Mouse (Mus musculus): ENCODE results near the gene Tomm40l. TPM values are rescaled to one million over a fixed set of nuclear protein-coding genes. Genes with fewer than 3 reads are reported as not detected.

The Tomm40l gene
- total RNA-seq, 4 experiments from 2014 or later: 94.3 to 111 (median 97.4) TPM

DNA sequence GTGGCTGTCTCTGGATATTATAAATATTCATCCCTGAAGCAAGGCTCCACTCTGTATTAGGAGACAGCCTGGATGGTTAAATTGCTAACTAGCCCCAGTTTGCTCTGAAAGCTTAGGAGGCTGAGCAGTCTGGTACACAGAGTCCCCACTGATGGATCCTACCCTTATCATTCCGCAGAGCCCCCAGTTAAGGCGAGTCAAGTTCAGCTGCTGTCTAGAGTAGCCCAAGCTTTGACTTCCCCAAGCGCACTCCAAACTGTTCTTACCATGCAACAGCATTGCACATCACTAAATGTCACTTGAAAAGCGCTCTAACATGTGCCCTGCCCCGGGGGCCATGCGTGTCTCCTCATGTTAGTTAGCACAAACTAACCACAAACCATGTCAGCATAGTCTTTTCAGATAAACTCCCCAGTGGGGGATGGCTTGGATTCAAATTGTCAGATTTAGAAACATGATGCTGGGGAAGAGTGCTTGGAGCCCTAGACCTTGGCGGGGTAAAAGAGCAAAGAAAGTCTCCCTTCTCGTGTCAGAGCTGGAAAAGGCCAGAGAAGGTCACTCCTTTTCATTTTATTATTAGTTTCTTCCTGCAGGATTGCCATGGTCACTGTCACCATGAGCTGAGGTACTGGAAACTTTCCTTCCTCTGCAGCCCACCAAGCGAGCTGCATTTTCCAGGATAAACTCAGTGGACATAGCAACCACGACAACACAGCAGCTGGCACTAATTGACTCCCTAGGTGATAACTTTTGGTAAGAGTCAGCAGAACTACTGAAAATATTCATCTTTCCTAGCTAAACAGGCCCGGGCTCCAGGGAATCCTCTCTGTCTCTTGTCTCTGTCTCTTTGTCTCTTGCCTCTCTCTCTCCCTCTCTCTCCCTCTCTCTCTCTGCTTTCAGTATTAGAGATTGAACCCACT lies 28.1 kb downstream of the Tomm40l start:
- no peak for DNase-seq (ENCODE audit: low spot score)

DNA sequence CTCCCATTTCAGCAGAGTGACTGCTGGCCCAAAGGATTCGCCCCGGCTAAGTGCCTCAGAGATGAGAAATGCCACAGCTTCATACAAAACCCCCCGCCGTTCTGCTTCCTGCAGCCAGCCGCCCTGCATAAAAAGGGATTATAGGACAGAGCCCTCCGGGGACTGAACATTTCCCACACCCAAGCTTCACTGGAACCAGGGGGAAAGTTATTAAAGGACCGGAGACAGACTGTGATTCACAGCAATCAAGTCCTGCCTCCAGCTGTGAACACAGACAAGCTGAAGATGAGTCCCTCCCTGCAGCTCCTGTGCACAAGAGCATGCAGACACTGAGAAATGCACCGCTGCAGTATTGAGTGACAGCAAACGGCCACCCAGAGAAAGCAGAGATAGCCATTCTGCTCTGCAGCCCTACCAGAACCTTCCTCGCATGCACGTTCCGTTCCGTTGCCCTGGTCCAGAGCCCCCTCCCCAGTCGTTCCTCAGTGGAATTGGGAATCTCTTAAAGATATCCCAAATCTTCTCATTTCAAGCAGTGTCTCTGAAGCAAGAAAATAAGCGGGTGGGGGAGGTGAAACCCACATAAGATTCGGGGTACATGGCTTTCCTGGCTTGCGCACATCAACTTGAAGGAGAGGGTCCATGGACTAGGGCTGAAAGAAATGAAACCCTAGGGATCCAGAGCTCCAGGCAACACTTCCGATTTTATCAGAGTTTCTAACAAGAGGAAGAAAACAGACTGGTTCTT lies 29.0 kb downstream of the Tomm40l start:
- no peak for DNase-seq (ENCODE audit: low spot score)

DNA sequence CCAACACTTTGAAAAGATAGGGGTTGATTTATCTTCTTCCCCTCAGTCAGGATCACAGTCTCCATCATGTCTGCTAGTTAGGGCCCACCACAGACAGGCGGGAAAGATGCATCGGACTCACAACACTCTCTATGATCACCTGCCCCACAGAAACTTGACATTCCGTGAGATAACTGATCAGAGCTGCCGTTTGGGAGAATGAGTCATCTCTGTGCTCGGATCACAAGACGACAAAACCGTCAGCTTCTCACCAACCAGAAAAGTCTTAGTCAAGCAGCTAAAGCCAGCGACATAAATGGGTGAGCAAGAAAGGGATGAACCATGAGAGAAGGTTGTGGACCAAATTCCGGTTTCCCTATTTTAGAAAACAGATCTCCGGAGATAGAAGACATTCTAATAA lies 30.0 kb downstream of the Tomm40l start:
- no peak for DNase-seq (ENCODE audit: low spot score)

DNA sequence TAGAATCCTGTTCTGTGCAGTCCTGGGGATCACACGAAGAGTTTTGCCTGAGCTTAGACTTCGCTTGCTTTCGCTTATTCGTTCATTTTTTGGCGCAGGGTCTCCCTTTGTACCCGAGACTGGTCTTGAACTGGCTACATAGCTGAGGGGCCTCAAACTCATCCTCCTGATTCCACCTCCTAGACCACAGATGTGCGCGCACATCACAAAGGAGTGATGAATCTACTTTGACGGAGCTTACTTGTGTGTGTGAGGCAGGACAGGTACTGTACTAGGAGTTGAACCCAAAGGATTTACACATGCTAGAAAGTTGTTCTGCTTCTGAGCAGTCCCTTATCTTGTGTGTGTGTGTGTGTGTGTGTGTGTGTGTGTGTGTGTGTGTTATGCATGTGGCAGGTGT lies 31.5 kb downstream of the Tomm40l start:
- no peak for DNase-seq (ENCODE audit: low spot score)

DNA sequence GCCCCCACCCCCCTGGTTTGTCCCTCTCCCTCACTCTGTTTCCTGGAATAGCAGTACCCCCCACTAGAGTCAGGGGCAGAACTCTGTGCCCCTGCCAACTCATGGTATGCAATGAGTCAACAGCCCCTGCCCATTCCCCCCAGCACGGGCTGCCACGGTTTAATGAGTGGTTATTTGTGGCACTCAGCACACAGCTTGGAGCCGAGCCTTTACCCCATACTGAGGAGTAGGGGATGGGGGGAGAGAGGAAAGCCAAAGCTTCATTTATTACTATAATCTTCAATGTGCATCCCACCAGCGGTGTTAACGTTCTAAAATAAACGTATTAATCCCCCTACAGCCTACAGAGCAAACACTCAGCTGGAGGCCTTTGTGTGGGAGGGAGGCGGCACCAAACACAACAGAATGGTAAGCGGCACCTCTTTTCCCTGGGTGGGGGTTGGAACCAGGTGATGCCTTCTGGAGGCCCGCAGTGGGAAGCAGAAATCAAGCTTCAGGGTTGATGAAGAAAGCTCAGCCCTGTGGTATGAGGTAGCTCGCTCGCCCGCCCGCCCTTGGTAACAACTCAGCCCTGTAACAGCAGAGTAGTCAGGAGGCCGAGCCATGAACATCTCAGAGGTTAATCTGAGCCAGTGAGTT lies 32.7 kb downstream of the Tomm40l start:
- no peak for DNase-seq (ENCODE audit: low spot score)

DNA sequence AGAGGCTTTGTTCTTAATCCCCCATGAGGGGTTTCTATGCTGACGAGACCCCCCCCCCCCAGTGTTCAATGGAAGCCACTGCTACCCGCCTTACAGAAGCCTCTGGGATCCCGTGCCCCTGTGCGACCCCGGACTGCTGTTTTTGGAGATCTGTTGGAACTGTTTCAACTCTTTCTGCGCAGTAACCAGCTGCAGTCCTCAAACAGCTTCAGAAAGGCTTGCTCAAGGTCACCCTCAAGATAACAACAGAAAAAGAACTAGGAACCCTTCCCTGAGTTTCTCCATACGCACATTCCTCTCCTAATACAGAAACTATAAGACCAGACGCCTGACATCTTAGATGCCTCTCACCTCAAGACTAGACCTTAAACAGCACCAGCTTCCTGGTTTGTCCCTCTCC lies 33.3 kb downstream of the Tomm40l start:
- DNase-seq (ENCODE audit: low spot score): no peak

DNA sequence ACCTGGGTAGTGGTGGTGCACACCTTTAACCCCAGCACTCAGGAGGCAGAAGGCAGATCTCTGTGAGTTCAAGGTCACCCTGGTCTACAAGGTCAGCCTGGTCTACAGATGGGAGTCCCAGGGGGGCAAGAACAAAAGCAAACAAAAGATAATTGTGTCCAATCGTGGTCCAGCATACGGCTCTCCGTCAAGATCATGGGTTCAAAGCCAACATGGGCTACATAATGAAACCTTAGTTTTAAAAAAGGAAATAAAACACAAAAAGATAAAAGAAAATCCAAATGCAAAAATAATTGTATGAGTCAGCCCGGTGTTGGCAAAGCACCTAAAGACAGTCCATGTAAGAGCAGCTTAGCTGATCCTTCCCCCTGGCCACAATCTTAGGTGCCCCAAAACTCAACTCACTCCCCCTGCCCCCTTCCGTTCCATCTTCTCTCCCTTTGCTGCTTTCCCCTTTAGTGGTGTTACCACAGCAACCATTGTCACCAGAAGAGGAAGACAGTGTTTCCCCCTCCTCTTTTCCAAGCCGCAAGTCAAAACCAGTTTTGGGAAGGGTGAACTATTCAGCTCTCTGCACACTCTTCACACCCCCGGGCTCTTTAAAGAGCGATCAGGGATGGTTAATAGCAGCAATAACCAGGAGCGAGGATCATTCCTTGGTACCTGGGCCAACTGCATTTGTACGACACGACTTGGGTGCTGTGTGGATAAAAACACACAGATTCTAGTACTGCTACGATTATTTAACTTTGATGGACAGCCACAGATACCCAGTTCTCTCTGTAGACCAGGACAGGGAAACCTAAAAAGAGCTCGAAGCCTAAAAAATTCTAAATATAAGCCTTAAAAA lies 34.2 kb downstream of the Tomm40l start:
- no peak for DNase-seq (ENCODE audit: low spot score)

DNA sequence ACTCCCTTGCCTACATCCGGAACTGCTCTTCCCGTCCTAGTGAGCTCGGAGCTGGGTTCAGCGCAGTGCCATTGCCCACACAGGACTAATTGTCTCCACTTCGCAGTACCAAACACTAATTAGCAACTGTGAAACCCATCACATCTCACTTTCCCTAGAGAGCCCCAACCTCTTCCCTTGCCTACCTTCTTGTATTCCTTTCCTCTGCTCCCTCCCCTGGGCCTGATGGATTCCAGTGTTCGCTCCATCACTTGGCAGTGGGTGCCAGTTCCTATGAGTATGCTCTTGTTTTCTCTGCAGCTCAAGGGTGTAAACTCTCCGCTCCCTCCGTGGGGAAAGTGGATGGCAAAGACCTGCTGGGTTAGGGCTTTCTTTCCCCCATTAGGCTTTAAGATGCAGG lies 36.7 kb downstream of the Tomm40l start:
- no peak for DNase-seq (ENCODE audit: low spot score)

DNA sequence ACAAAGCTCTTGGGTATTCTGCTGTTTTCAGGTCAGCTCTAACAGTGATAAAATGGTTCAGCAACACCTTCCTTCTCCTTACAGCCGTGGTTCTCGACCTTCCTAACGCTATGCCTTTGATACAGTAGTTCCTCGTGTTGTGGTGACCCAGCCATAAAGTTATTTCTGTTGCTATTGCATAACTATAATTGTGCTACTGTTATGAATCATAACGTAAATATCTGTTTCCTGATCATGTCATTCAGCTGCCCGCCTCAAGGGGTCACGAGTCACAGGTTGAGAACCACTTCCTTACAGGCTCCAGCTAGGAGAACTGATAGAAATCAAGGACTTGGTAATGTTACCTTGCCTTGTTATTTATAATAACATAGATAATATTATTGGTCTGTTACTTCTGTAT lies 38.0 kb downstream of the Tomm40l start:
- peak; percentile 55 for DNase-seq (ENCODE audit: low spot score)

DNA sequence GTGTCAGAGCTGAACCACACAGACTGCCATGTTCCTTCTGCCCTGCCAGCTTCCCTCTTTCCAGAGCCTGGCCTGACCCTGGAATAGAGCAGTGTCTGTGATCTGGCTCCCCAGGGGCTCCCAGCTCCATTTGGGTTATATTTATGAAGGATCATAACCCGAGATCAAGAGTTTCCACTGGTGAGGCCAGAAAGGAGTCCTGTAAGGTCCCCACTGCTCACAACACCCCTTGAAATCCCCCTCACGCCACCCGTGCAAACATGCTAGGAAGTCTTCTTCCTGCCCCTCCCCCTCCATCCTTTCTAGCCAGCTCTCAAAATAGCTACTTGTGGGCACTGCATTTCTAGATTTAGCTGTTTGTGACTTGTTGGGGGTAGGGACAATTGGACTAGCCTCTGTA lies 38.7 kb downstream of the Tomm40l start:
- DNase-seq (ENCODE audit: low spot score): peak; percentile 70

DNA sequence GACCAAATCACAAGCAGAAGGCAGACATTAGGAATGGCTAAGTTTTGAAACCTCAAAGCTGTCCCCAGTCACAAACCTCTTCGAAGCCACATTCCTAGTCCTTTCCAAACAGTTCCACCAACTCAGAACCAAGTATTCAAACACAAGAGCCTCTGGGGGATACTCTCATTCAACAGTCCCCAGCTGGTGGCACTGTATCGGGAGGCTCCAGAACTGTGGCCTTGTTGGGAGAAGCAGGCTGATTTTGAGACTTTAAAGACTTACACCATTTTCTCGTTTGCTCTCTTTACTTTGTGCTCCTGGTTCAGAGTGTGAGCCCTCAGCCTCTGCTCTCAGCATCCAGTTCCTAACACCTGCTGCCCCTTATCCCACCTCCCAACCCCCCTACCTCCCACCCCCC lies 39.3 kb downstream of the Tomm40l start:
- DNase-seq (ENCODE audit: low spot score): no peak

DNA sequence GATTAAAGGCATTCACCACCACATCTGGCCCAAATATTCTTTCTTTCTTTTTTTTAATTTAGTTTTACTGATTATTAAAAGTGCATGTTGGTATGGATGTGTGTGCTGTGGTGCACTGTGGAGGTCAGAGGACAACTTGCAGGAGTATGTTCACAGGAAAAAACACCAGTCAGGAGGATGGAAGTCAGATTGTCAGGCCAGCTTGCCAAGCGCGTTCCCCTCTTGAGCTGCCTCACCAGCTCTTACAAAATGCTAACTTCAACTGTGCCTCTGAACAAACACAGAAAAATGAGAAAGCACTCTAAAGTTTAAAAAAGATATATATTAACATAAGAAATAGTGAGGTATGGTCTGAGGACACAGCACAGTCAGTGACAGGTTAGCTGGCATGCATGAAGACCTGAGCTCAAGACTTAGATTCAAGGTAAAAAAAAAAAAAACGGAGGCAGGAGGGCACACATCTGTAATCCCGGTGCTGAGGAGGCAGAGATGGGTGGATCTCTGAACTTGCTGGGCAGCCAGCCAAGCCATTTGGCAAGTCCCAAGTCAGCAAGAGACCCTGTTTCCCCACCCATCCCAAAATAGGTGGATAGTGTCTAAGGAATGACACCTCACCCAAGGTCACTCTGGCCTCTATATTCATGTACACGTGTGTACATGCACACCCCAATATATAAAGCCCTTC lies 42.7 kb downstream of the Tomm40l start:
- no peak for DNase-seq (ENCODE audit: low spot score)

DNA sequence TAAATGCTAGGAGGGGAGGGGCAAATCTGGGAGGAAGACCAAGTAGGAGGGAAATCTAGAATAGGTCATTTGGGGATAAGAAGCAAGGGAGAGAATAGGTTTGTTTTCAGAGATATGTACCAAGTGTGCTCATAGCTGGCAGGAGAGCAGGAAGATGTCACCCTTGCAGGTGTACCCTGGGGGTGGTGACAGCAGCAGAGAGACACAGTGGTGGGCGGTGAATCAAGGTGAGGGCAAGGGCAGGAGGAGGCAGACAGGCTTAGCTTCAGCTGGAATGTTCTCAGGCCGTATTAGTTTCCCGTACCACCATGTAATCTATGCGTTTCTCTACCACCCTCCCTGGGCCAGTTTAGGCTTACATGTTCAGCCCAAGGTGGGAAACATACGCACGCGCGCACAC lies 49.5 kb downstream of the Tomm40l start:
- no peak for DNase-seq (ENCODE audit: low spot score)

DNA sequence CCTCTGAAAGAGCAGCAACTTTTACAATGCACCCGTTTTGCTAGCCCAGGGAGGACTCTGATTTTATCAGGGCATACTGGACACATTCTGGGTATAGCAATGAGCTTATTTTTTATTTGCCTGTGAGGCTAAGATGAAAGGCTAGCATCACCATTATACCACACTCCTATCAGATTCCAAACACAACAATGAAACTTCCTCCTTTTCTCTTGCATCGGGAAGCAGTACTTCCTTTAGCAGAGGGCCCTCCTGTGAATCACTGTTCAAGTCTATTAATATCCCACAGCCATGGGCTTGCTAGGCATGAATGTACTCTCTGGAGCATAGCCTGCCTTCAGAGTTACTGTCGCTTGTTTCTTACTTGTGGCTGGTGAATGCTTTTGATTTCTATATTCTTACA lies 51.2 kb downstream of the Tomm40l start:
- peak; percentile 80 for DNase-seq (ENCODE audit: low spot score)

DNA sequence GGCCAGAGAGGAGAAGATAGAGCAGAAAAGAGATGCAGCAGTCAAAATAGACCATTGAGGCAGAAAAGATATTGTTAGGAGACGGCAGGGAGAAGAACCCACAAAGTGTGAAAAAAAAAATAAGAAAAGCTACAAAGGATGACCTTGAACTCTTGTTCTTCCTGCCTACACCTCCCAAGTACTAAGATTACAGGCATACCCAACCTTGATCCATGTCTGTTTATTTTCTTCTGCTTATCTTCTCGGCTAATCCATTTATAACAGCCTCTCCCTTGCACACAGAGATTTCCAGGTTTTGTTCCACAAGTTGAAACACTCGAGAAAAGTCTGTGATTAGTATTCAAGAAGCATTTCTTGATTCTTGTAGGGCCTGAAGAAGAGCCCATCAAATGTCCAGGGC lies 52.4 kb downstream of the Tomm40l start:
- DNase-seq (ENCODE audit: low spot score): no peak

DNA sequence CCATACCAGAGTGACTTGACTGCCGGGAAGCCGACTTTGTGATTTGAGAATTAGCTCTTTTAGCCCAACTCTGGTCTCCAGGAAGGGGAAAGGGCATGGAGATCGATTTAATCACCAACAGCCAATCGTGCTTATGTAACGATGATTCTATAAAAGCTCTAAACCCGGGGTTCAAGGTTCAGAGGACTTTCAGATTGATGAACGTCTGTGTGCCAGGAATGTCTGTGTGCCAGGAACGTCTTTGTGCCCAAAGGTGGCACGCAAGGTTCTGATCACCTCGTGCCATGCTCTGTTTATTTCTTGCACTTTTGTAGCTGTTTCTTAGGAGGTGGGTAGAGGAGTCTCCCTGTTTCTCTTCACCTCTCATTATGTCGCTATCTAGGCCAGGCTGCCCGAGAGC lies 53.4 kb downstream of the Tomm40l start:
- no peak for DNase-seq (ENCODE audit: low spot score)

Other genes with a start within 250 kb of the Tomm40l start
- gene Fcgr2b, start 246.0 kb downstream of the Tomm40l start, total RNA-seq (2022): 10 to 100 TPM in 1 of 4 experiments, 1 to 10 TPM in 3; 3.9 to 10.6 (median 5.7) TPM
- 1 to 10 TPM in 1 of 4 experiments, under 1 TPM in 2, not detected in 1; 0.22 to 1.4 (median 0.50) TPM for gene Fcgr4, start 203.6 kb downstream of the Tomm40l start, total RNA-seq (2022)
- gene Fcgr3, start 157.6 kb downstream of the Tomm40l start, total RNA-seq (2022): 10 to 100 TPM in 2 of 4 experiments, 1 to 10 TPM in 2; 7.8 to 13.7 (median 9.7) TPM
- 1 to 10 TPM in 1 of 4 experiments, under 1 TPM in 3; 0.60 to 2.0 (median 0.88) TPM for gene Cfap126, start 108.6 kb downstream of the Tomm40l start, total RNA-seq (2022)
- gene Sdhc, start 71.9 kb downstream of the Tomm40l start, total RNA-seq (2022): 1,000 to 10,000 TPM; 1,259 to 1,304 (median 1,268) TPM
- under 1 TPM in 2 of 4 experiments, not detected in 2; 0.31 to 0.41 TPM for gene Mpz, start 71.8 kb downstream of the Tomm40l start, total RNA-seq (2022)
- gene Pcp4l1, start 26.2 kb downstream of the Tomm40l start, total RNA-seq (2022): 100 to 1,000 TPM; 193 to 360 (median 253) TPM
- not detected for gene Nr1i3, start 8.5 kb downstream of the Tomm40l start, total RNA-seq (2022)
- gene Apoa2, start 2.5 kb upstream of the Tomm40l start, total RNA-seq (2022): 1 to 10 TPM; 1.8 to 4.9 (median 1.9) TPM
- 10 to 100 TPM in 2 of 4 experiments, 1 to 10 TPM in 2; 8.2 to 14.4 (median 11.5) TPM for gene Fcer1g, start 11.9 kb upstream of the Tomm40l start, total RNA-seq (2022)
- under 1 TPM; 0.19 to 0.60 (median 0.25) TPM for gene Adamts4, start 27.9 kb upstream of the Tomm40l start, total RNA-seq (2022)
- gene Ndufs2, start 28.9 kb upstream of the Tomm40l start, total RNA-seq (2022): 1,000 to 10,000 TPM; 1,619 to 1,708 (median 1,672) TPM
- 10 to 100 TPM; 15.4 to 20.8 (median 19.1) TPM for gene B4galt3, start 47.8 kb upstream of the Tomm40l start, total RNA-seq (2022)
- gene Ppox, start 58.7 kb upstream of the Tomm40l start, total RNA-seq (2022): 10 to 100 TPM; 11.9 to 16.6 (median 12.7) TPM
- gene Usp21, start 65.5 kb upstream of the Tomm40l start, total RNA-seq (2022): 10 to 100 TPM; 18.9 to 21.1 (median 19.9) TPM
- 10 to 100 TPM; 88.2 to 96.3 (median 90.7) TPM for gene Ufc1, start 72.5 kb upstream of the Tomm40l start, total RNA-seq (2022)
- gene Dedd, start 106.6 kb upstream of the Tomm40l start, total RNA-seq (2022): 10 to 100 TPM; 21.2 to 26.1 (median 21.9) TPM
- gene Nit1, start 123.1 kb upstream of the Tomm40l start, total RNA-seq (2022): 10 to 100 TPM; 26.9 to 36.8 (median 29.4) TPM
- 100 to 1,000 TPM in 1 of 4 experiments, 10 to 100 TPM in 3; 55.3 to 103 (median 78.2) TPM for gene Pfdn2, start 123.2 kb upstream of the Tomm40l start, total RNA-seq (2022)
- gene Klhdc9, start 138.3 kb upstream of the Tomm40l start, total RNA-seq (2022): under 1 TPM in 1 of 4 experiments, not detected in 3; 0.16 TPM
- under 1 TPM in 3 of 4 experiments, not detected in 1; 0.11 to 0.38 (median 0.25) TPM for gene Nectin4, start 147.6 kb upstream of the Tomm40l start, total RNA-seq (2022)
- 1 to 10 TPM; 1.7 to 3.0 (median 2.0) TPM for gene Arhgap30, start 166.4 kb upstream of the Tomm40l start, total RNA-seq (2022)
- 10 to 100 TPM; 43.0 to 48.4 (median 45.2) TPM for gene Usf1, start 188.8 kb upstream of the Tomm40l start, total RNA-seq (2022)
- 1 to 10 TPM in 3 of 4 experiments, under 1 TPM in 1; 0.75 to 2.0 (median 1.3) TPM for gene Tstd1, start 196.4 kb upstream of the Tomm40l start, total RNA-seq (2022)
- 10 to 100 TPM; 34.5 to 36.2 (median 35.6) TPM for gene F11r, start 215.0 kb upstream of the Tomm40l start, total RNA-seq (2022)

All from heart, adult 8-10 months (tissue).